Mouse (Mus musculus) heart, adult 2 months (tissue): Measurements from ENCODE around the gene Gucy2c.

ENCODE experiments used
- EP300 ChIP-seq: fragments of 200-500 bp; IDR thresholded peaks from 2 replicates; pipeline ENCODE4 v1.6.1; 2011; ENCODE audit warnings: low read depth, low read length, control low read depth; ENCODE audit not compliant: insufficient read depth
- POLR2A ChIP-seq: fragments of 200-500 bp; IDR thresholded peaks from 2 replicates; pipeline ENCODE4 v1.6.1; 2011; ENCODE audit warnings: mild to moderate bottlenecking, low read depth, low read length, control low read depth; ENCODE audit not compliant: insufficient read depth

GRCm38 (mm10) chr6:136827116-136827515, 45.6 kb upstream of the Gucy2c start:
- no peak for TF ChIP-seq POLR2A
- TF ChIP-seq EP300: no peak
